Mouse (Mus musculus) olfactory bulb, adult 2 months (tissue): ENCODE results near the gene Mrap.

Source experiments
- CTCF ChIP-seq: fragments of 200-500 bp; IDR thresholded peaks from 2 replicates; pipeline ENCODE4 v1.5.1; 2012; ENCODE audit warnings: low read depth, mild to moderate bottlenecking, low read length, moderate library complexity; ENCODE audit not compliant: insufficient read depth
- POLR2A ChIP-seq: fragments of 200-500 bp; IDR thresholded peaks from 2 replicates; pipeline ENCODE4 v1.6.1; 2012; ENCODE audit warnings: mild to moderate bottlenecking, low read depth, low read length, moderate library complexity; ENCODE audit not compliant: insufficient read depth

- no peak for TF ChIP-seq CTCF
- TF ChIP-seq POLR2A, result no peak
Measured at GRCm38 (mm10) chr16:90760515-90760914, 22.5 kb downstream of the Mrap start.
